Mouse (Mus musculus) embryonic facial prominence, embryonic 15.5 days (tissue): Measurements from ENCODE around the gene Akap8. TPM values are rescaled to one million over a fixed set of nuclear protein-coding genes. Genes with fewer than 3 reads are reported as not detected.

Experiments used
- ATAC-seq: fragments of 200-750 bp; cut with Nextera tagmentation; 2 replicates; pipeline ENCODE4 v1.8.0; 2017; ENCODE audit warnings: low read depth, moderate TSS enrichment; ENCODE audit not compliant: insufficient number of reproducible peaks, low FRiP score, low TSS enrichment
- H3K27ac ChIP-seq: fragments of 300-500 bp; sonication (generic); replicated peaks from 2 replicates; pipeline ENCODE4 v1.5.1; 2015; ENCODE audit warnings: mild to moderate bottlenecking, inconsistent platforms
- H3K27me3 ChIP-seq: fragments of 300-500 bp; sonication (generic); 2 replicates; pipeline ENCODE4 v1.6.1; 2015; ENCODE audit warnings: inconsistent platforms
- H3K36me3 ChIP-seq: fragments of 300-500 bp; sonication (generic); 2 replicates; pipeline ENCODE4 v1.6.1; 2015; ENCODE audit warnings: mild to moderate bottlenecking, inconsistent platforms
- H3K4me1 ChIP-seq: fragments of 300-500 bp; sonication (generic); 2 replicates; pipeline ENCODE4 v1.6.1; 2015; ENCODE audit warnings: inconsistent platforms
- H3K4me2 ChIP-seq: fragments of 300-500 bp; sonication (generic); replicated peaks from 2 replicates; pipeline ENCODE4 v1.6.1; 2015; ENCODE audit warnings: mild to moderate bottlenecking, inconsistent platforms
- H3K4me3 ChIP-seq: fragments of 300-500 bp; sonication (generic); replicated peaks from 2 replicates; pipeline ENCODE4 v1.5.1; 2015; ENCODE audit warnings: mild to moderate bottlenecking, inconsistent platforms
- H3K9ac ChIP-seq: fragments of 300-500 bp; sonication (generic); 2 replicates; pipeline ENCODE4 v1.6.1; 2015; ENCODE audit warnings: inconsistent platforms
- H3K9me3 ChIP-seq: fragments of 300-500 bp; sonication (generic); replicated peaks from 2 replicates; pipeline ENCODE4 v1.6.1; 2016; ENCODE audit warnings: inconsistent platforms
- WGBS: fragments of 180-500 bp; shearing (Covaris S2); methylation state at CpG from one replicate; pipeline ENCODE4 v1.1.7; 2015; 5-methylcytosine and 5-hydroxymethylcytosine counted together
- polyA plus RNA-seq: library from polyadenylated mRNA; unstranded; fragments of >200 nt; fragmentation: Nextera tagmentation; extraction: Ambion mirVana; gene quantifications from 2 replicates; pipeline ENCODE4 v1.2.1, GENCODE M21; 2015

The Akap8 gene
- polyA plus RNA-seq, 1 experiment from 2014 or later, result 97.9 TPM

DNA sequence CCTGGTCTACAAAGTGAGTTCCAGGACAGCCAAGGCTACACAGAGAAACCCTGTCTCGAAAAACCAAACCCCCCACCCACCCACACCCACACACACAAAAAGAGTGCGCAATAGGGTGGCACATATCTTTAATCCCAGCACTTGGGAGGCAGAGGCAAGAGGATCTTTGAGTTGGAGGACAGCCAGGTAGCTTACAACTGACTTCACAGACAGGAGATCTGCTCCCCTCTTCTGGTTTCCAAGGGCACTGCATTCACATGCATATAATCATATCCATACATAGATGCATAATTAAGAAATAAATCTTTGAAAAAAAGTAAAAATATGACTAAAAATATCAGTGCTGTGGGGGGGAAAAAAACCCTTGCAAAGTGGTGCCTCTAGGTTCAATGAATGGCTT is 62.2 kb downstream of the Akap8 start:
- ATAC-seq, result no peak
- H3K9ac ChIP-seq, result no peak overlapping the region
- no peaks in the 10 kb centered on the region for H3K9me3 ChIP-seq
- no peaks in the 10 kb centered on the region for H3K27me3 ChIP-seq
- no peak overlapping the region for H3K4me3 ChIP-seq
- H3K36me3 ChIP-seq, result no peaks in the 10 kb centered on the region
- H3K4me1 ChIP-seq, result peaks cover 13% of the 10 kb centered on the region
- 91% methylated on average over 2 of the region's 2 CpGs for WGBS
- H3K4me2 ChIP-seq, result no peak overlapping the region
- no peak overlapping the region for H3K27ac ChIP-seq

- no peaks in the 10 kb centered on the region for H3K27me3 ChIP-seq
- no peak overlapping the region for H3K4me3 ChIP-seq
- no peaks in the 10 kb centered on the region for H3K9me3 ChIP-seq
- H3K9ac ChIP-seq, result no peak overlapping the region
- no peak for ATAC-seq
- no peak overlapping the region for H3K27ac ChIP-seq
- 0 out of 2 replicates have a peak, but pooled peaks cover 1% of the 10 kb centered on the region for H3K36me3 ChIP-seq
- peaks cover 12% of the 10 kb centered on the region; the same call in 1 of the 2 replicates for H3K4me1 ChIP-seq
- WGBS, result 41% methylated on average over 6 of the region's 6 CpGs
- no peak overlapping the region for H3K4me2 ChIP-seq
Observed at GRCm38 (mm10) chr17:32257944-32258343, 63.1 kb downstream of the Akap8 start.

- 0 out of 2 replicates have a peak, but pooled peaks cover 3% of the 10 kb centered on the region for H3K36me3 ChIP-seq
- no peak overlapping the region for H3K27ac ChIP-seq
- no peak for ATAC-seq
- no peak overlapping the region for H3K9ac ChIP-seq
- H3K9me3 ChIP-seq, result no peaks in the 10 kb centered on the region
- WGBS, result 87% methylated on average over 2 of the region's 2 CpGs
- H3K4me2 ChIP-seq, result no peak overlapping the region
- H3K27me3 ChIP-seq, result no peaks in the 10 kb centered on the region
- H3K4me3 ChIP-seq, result no peak overlapping the region
- peaks cover 8% of the 10 kb centered on the region; the same call in 1 of the 2 replicates for H3K4me1 ChIP-seq
Observed at GRCm38 (mm10) chr17:32257452-32257851, 63.6 kb downstream of the Akap8 start.

DNA sequence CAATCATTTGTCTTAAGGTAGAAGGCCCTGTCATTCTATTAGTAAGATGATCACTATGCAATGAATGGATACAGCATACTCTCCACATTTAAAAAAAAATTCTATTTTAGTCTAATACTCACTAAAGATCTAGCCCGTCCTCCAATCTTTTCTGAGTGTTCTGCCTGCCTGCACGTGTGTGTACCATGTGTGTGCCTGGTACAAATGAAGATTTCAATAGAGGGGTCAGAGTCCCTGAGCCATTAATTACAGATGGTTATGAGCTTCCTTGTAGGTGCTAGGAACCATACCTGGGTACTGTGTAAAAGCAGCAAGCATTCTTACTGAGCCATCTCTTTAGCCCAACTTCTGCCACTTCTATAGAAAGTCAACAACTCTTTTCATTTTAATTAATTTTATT is 64.1 kb downstream of the Akap8 start:
- Histone ChIP-seq H3K27me3 (no peaks in the 10 kb centered on the region), H3K4me3 (no peak overlapping the region), H3K27ac (no peak overlapping the region), H3K4me1 (peaks cover 8% of the 10 kb centered on the region; the same call in 1 of the 2 replicates), H3K4me2 (no peak overlapping the region), H3K9me3 (no peaks in the 10 kb centered on the region), H3K9ac (no peak overlapping the region), H3K36me3 (0 out of 2 replicates have a peak, but pooled peaks cover 3% of the 10 kb centered on the region)
- WGBS, result 66% methylated on average over 2 of the region's 2 CpGs
- no peak for ATAC-seq

Other genes starting within 250 kb of the Akap8 start
- gene Notch3, start 154.4 kb downstream of the Akap8 start, polyA plus RNA-seq, result 18.3 and 19.4 TPM in 2 replicates
- gene Ephx3, start 131.7 kb downstream of the Akap8 start, polyA plus RNA-seq, result 10.3 and 11.9 TPM in 2 replicates
- 92.0 and 113 TPM in 2 replicates for gene Brd4, start 36.5 kb downstream of the Akap8 start, polyA plus RNA-seq
- 96.5 and 110 TPM in 2 replicates for gene Akap8l, start 29.4 kb upstream of the Akap8 start, polyA plus RNA-seq
- 27.7 and 30.1 TPM in 2 replicates for gene Wiz, start 68.2 kb upstream of the Akap8 start, polyA plus RNA-seq
- 1.8 and 2.9 TPM in 2 replicates for gene Rasal3, start 82.3 kb upstream of the Akap8 start, polyA plus RNA-seq
- 0.13 and 0.20 TPM in 2 replicates for gene Pglyrp2, start 102.9 kb upstream of the Akap8 start, polyA plus RNA-seq
- gene Cyp4f39, start 131.5 kb upstream of the Akap8 start, polyA plus RNA-seq, result 20.4 and 27.6 TPM in 2 replicates
- gene Cyp4f17, start 184.8 kb upstream of the Akap8 start, polyA plus RNA-seq, result 11.7 and 15.5 TPM in 2 replicates
- 18.2 and 23.3 TPM in 2 replicates for gene Cyp4f16, start 215.3 kb upstream of the Akap8 start, polyA plus RNA-seq